Mouse (Mus musculus): Measurements from ENCODE around the gene B4galt5. TPM values are rescaled to one million over a fixed set of nuclear protein-coding genes. Genes with fewer than 3 reads are reported as not detected.

The B4galt5 gene
- polyA plus RNA-seq, 1 experiment = 69.9 TPM

- peaks cover 52% of the 10 kb centered on the region for H3K4me1 ChIP-seq (ENCODE audit: control insufficient read depth, insufficient read depth, low read length)
- peak overlapping the region; percentile 78 for H3K27ac ChIP-seq (ENCODE audit: insufficient read depth, low read depth, low read length)
- TF ChIP-seq POLR2A (IDR thresholded peaks at IDR 0.05; ENCODE audit: borderline replicate concordance, low read depth, low read length) = no peak
- TF ChIP-seq CTCF (IDR thresholded peaks at IDR 0.05; ENCODE audit: low read depth, low read length) = no peak
- peak overlapping the region; percentile 50 for H3K4me3 ChIP-seq (ENCODE audit: insufficient read depth, low read length)
Observed at GRCm38 (mm10) chr2:167349283-167349936, 427 bp upstream of the B4galt5 start.

- Histone ChIP-seq H3K4me3 (ENCODE audit: insufficient read depth, low read length) (peak overlapping the region; percentile 93), H3K4me1 (ENCODE audit: control insufficient read depth, insufficient read depth, low read length) (peaks cover 55% of the 10 kb centered on the region), H3K27ac (ENCODE audit: insufficient read depth, low read depth, low read length) (peak overlapping the region; percentile 77)
- TF ChIP-seq POLR2A (IDR thresholded peaks at IDR 0.05; ENCODE audit: borderline replicate concordance, low read depth, low read length) (no peak), CTCF (IDR thresholded peaks at IDR 0.05; ENCODE audit: low read depth, low read length) (no peak)
Observed at GRCm38 (mm10) chr2:167347991-167348375, 1.0 kb downstream of the B4galt5 start.

DNA sequence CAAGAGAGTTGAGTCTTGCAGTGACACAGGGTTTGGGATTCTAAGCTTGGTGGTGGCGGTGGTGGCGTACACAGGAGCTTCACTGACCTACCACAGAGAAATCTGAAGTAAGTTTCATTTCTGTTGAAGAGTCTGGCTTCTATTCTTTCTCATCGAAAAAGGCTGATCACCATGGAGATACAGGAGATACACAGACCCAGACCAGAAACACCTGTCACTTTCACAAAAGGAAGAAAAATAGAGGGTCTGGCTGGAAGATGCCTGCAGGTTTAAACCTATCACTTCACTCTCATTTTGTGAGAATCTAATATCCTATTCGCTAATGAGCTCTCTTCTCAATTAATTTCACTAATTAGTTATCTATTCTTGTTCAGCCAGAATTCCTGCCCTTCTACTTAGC, 1.6 kb downstream of the B4galt5 start:
- TF ChIP-seq POLR2A (IDR thresholded peaks at IDR 0.05; ENCODE audit: borderline replicate concordance, low read depth, low read length) (no peak), CTCF (IDR thresholded peaks at IDR 0.05; ENCODE audit: low read depth, low read length) (no peak)
- H3K4me1 ChIP-seq (ENCODE audit: control insufficient read depth, insufficient read depth, low read length) = peaks cover 52% of the 10 kb centered on the region
- H3K4me3 ChIP-seq (ENCODE audit: insufficient read depth, low read length) = peak overlapping the region; percentile 93

DNA sequence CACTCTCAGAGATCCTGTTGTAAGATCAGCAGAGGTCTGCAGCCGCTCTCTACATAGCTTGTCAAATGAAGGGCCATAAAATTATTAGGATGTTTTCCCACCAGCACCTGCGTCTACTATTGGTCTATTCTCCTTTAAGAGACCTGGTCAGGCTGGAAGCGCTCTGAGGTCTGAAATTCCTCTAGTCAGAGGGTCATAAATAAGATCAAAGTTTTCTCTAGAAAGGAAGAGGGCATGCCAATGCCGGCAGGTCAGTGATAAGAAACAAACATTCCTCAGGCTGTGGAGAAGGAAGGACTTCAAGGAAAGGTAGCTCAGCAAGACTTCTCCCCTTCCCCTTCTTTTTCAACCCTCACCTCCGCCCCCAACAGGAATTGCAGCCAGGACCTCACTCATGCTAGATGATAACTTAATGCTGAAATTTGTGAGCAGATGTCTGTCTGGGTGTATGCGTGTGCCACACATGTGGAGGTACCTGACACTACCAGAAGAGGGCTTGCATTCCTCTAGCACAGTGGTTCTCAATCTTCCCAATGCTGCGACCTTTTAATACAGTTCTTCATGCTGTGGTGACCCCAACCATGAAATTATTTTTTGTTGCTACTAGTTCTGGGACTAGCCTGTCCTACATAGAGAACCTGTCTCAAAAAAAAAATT, 3.3 kb downstream of the B4galt5 start:
- TF ChIP-seq POLR2A (IDR thresholded peaks at IDR 0.05; ENCODE audit: borderline replicate concordance, low read depth, low read length) (no peak), CTCF (IDR thresholded peaks at IDR 0.05; ENCODE audit: low read depth, low read length) (no peak)
- peaks cover 45% of the 10 kb centered on the region for H3K4me1 ChIP-seq (ENCODE audit: control insufficient read depth, insufficient read depth, low read length)
- H3K27ac ChIP-seq (ENCODE audit: insufficient read depth, low read depth, low read length) = peak overlapping the region; percentile 74
- peak overlapping the region; percentile 13 for H3K4me3 ChIP-seq (ENCODE audit: insufficient read depth, low read length)

More for the DNA sequence above, 1.6 kb downstream of the B4galt5 start:
- no peak overlapping the region; the same call in 1 of the 2 replicates for H3K27ac ChIP-seq (ENCODE audit: insufficient read depth, low read depth, low read length)

DNA sequence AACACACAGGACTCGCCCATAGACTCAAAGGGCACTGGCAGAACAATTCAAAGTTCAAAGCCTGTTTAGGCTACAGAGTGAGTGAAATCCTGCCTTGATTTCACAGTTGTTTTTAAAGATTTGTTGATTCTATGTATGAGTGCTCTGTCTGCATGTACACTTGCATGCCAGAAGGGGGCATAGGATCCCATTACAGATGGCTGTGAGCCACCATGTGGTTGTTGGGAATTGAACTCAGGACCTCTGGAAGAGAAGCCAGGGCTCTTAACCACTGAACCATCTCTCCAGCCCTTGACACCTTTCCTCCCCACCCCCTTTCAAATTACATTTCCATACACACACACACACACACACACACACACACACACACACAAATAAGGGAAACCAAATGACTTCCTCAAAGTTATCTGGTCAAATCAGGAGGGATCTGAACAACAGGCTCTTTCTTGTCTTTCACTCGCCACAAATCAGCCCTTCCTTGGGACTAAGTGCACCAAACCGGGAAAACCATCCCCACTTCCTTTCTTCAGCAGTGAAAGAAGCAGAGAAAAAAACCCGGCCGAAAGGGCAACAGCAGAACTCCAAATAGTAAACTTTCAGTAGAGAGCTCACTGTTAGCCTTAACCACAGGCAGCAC, 4.0 kb downstream of the B4galt5 start:
- peak overlapping the region; percentile 74 for H3K27ac ChIP-seq (ENCODE audit: insufficient read depth, low read depth, low read length)
- TF ChIP-seq CTCF (IDR thresholded peaks at IDR 0.05; ENCODE audit: low read depth, low read length) = peak; percentile 58; the same call in 1 of the 2 replicates
- no peak for TF ChIP-seq POLR2A (IDR thresholded peaks at IDR 0.05; ENCODE audit: borderline replicate concordance, low read depth, low read length)
- H3K4me3 ChIP-seq (ENCODE audit: insufficient read depth, low read length) = peak overlapping the region; percentile 13
- H3K4me1 ChIP-seq (ENCODE audit: control insufficient read depth, insufficient read depth, low read length) = peaks cover 44% of the 10 kb centered on the region

GRCm38 (mm10) chr2:167343369-167344140, 5.4 kb downstream of the B4galt5 start:
- H3K4me3 ChIP-seq (ENCODE audit: insufficient read depth, low read length) = no peak overlapping the region
- peaks cover 44% of the 10 kb centered on the region for H3K4me1 ChIP-seq (ENCODE audit: control insufficient read depth, insufficient read depth, low read length)
- no peak for TF ChIP-seq POLR2A (IDR thresholded peaks at IDR 0.05; ENCODE audit: borderline replicate concordance, low read depth, low read length)
- TF ChIP-seq CTCF (IDR thresholded peaks at IDR 0.05; ENCODE audit: low read depth, low read length) = no peak

GRCm38 (mm10) chr2:167342876-167343275, 6.1 kb downstream of the B4galt5 start:
- Histone ChIP-seq H3K27ac (ENCODE audit: insufficient read depth, low read depth, low read length) (no peak overlapping the region), H3K4me1 (ENCODE audit: control insufficient read depth, insufficient read depth, low read length) (peaks cover 49% of the 10 kb centered on the region), H3K4me3 (ENCODE audit: insufficient read depth, low read length) (no peak overlapping the region)
- TF ChIP-seq CTCF (IDR thresholded peaks at IDR 0.05; ENCODE audit: low read depth, low read length) (no peak), POLR2A (IDR thresholded peaks at IDR 0.05; ENCODE audit: borderline replicate concordance, low read depth, low read length) (no peak)

More at GRCm38 (mm10) chr2:167343369-167344140, 5.4 kb downstream of the B4galt5 start:
- H3K27ac ChIP-seq (ENCODE audit: insufficient read depth, low read depth, low read length) = no peak overlapping the region

DNA sequence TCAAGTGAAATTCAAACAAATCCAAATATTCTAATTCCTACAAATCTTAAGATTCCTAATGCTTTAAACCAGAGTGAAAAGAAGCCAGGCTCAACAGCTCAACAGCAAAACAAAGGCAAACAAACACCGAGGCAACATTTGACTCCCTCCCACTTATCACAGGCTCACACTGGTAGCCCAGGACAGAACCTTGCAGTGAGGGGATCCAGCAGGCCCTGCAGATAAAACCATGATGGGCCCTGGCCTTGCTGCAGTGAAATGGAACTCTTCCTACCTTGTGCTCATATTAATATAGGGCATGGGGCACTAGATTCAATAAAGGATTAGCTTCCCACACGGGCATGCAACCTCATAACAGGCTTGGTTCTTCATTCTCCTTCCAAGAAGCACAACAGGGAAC, 11.4 kb downstream of the B4galt5 start:
- H3K27ac ChIP-seq (ENCODE audit: insufficient read depth, low read depth, low read length) = no peak overlapping the region
- peaks cover 60% of the 10 kb centered on the region for H3K4me1 ChIP-seq (ENCODE audit: control insufficient read depth, insufficient read depth, low read length)
- no peak overlapping the region for H3K4me3 ChIP-seq (ENCODE audit: insufficient read depth, low read length)

GRCm38 (mm10) chr2:167337214-167337512, 11.8 kb downstream of the B4galt5 start:
- TF ChIP-seq CTCF (IDR thresholded peaks at IDR 0.05; ENCODE audit: low read depth, low read length) = no peak
- no peak for TF ChIP-seq POLR2A (IDR thresholded peaks at IDR 0.05; ENCODE audit: borderline replicate concordance, low read depth, low read length)
- Histone ChIP-seq H3K27ac (ENCODE audit: insufficient read depth, low read depth, low read length) (no peak overlapping the region), H3K4me1 (ENCODE audit: control insufficient read depth, insufficient read depth, low read length) (peaks cover 62% of the 10 kb centered on the region), H3K4me3 (ENCODE audit: insufficient read depth, low read length) (no peak overlapping the region)

More for the DNA sequence above, 11.4 kb downstream of the B4galt5 start:
- TF ChIP-seq POLR2A (IDR thresholded peaks at IDR 0.05; ENCODE audit: borderline replicate concordance, low read depth, low read length) = no peak
- no peak for TF ChIP-seq CTCF (IDR thresholded peaks at IDR 0.05; ENCODE audit: low read depth, low read length)
